Mouse (Mus musculus) liver, adult 2 months (tissue): ENCODE results near the gene Sart1. TPM values are rescaled to one million over a fixed set of nuclear protein-coding genes. Genes with fewer than 3 reads are reported as not detected.
"Not testable (repeated sequence)": the region's sequence is repeated elsewhere in the genome, so short reads cannot be mapped to it uniquely, and the experiment has no call there.

Experiments used
- DNase-seq: peaks from one replicate; pipeline ENCODE4 v3.0.0-alpha.2; 2011; ENCODE audit warnings: low read depth, low spot score; ENCODE audit errors: extremely low read depth
- H3K27ac ChIP-seq: fragments of 200-500 bp; replicated peaks from 2 replicates; pipeline ENCODE4 v1.5.1; 2012; ENCODE audit warnings: low read depth, mild to moderate bottlenecking, control low read depth, inconsistent platforms, low read length; ENCODE audit not compliant: insufficient read depth
- H3K27me3 ChIP-seq: fragments of 200-500 bp; 2 replicates; pipeline ENCODE4 v1.6.1; 2012; ENCODE audit warnings: mild to moderate bottlenecking, moderate library complexity, low read length, inconsistent platforms; ENCODE audit not compliant: control insufficient read depth, insufficient read depth
- H3K36me3 ChIP-seq: fragments of 200-500 bp; 2 replicates; pipeline ENCODE4 v1.6.1; 2012; ENCODE audit warnings: low read length, inconsistent platforms; ENCODE audit not compliant: control insufficient read depth, insufficient read depth
- H3K4me1 ChIP-seq: fragments of 200-500 bp; 2 replicates; pipeline ENCODE4 v1.6.1; 2011; ENCODE audit warnings: low read length; ENCODE audit not compliant: control insufficient read depth, insufficient read depth
- H3K4me3 ChIP-seq: fragments of 200-500 bp; 2 replicates; pipeline ENCODE4 v1.5.1; 2011; ENCODE audit warnings: low read depth, mild to moderate bottlenecking, control low read depth, low read length, moderate library complexity; ENCODE audit not compliant: insufficient read depth
- H3K79me2 ChIP-seq: fragments of 200-500 bp; 2 replicates; pipeline ENCODE4 v1.6.1; 2012; ENCODE audit warnings: inconsistent platforms, mild to moderate bottlenecking, low read length, moderate library complexity; ENCODE audit not compliant: control insufficient read depth, insufficient read depth
- H3K9ac ChIP-seq: fragments of 200-500 bp; 2 replicates; pipeline ENCODE4 v1.6.1; 2012; ENCODE audit warnings: low read depth, mild to moderate bottlenecking, control low read depth, inconsistent platforms, low read length
- CTCF ChIP-seq: fragments of 200-500 bp; IDR thresholded peaks from 2 replicates; pipeline ENCODE4 v1.5.1; 2011; ENCODE audit warnings: low read depth, low read length, control low read depth
- POLR2A ChIP-seq: fragments of 200-500 bp; IDR thresholded peaks from 2 replicates; pipeline ENCODE4 v1.6.1; 2011; ENCODE audit warnings: low read length, control low read depth; ENCODE audit not compliant: insufficient read depth; ENCODE audit errors: extremely low read depth
- WGBS: fragments of 180-500 bp; shearing (Covaris S2); methylation state at CpG from one replicate; pipeline ENCODE4 v1.1.7; 2018; 5-methylcytosine and 5-hydroxymethylcytosine counted together
- polyA plus RNA-seq: library from polyadenylated mRNA; depleted of rRNA; stranded (reverse); fragments of >200 nt; gene quantifications from 2 replicates; pipeline ENCODE4 v1.2.3, GENCODE M21; 2012
- total RNA-seq: library from RNA; depleted of rRNA; stranded (reverse); fragments of >200 nt; gene quantifications from 2 replicates; pipeline ENCODE4 v1.2.3, GENCODE M21; 2014

The Sart1 gene
- total and polyA plus RNA-seq, 2 experiments = 8.3 to 17.5 TPM

- H3K27ac ChIP-seq = peak overlapping the region; percentile 69
- DNase-seq = no peak
- no peak for TF ChIP-seq CTCF
- TF ChIP-seq POLR2A = no peak
- no peak overlapping the region for H3K4me3 ChIP-seq
- H3K36me3 ChIP-seq = no peaks in the 10 kb centered on the region
- no peak overlapping the region for H3K9ac ChIP-seq
- 0 out of 2 replicates have a peak, but pooled peaks cover 3% of the 10 kb centered on the region for H3K79me2 ChIP-seq
- H3K4me1 ChIP-seq = peaks cover 17% of the 10 kb centered on the region
- no peaks in the 10 kb centered on the region for H3K27me3 ChIP-seq
- WGBS = 79% methylated on average over 5 of the region's 5 CpGs
Observed at GRCm38 (mm10) chr19:5409068-5409467, 20.6 kb upstream of the Sart1 start.

GRCm38 (mm10) chr19:5408057-5409001 is 19.8 kb upstream of the Sart1 start:
- no peaks in the 10 kb centered on the region for H3K27me3 ChIP-seq
- 0 out of 2 replicates have a peak, but pooled peaks cover 3% of the 10 kb centered on the region for H3K79me2 ChIP-seq
- TF ChIP-seq CTCF (no peak), POLR2A (no peak)
- H3K36me3 ChIP-seq = no peaks in the 10 kb centered on the region
- H3K4me1 ChIP-seq = peaks cover 17% of the 10 kb centered on the region
- H3K27ac ChIP-seq = peak overlapping the region; percentile 94
- peak overlapping the region; percentile 24; the same call in 1 of the 2 replicates for H3K9ac ChIP-seq
- DNase-seq = peak; percentile 64
- no peak overlapping the region for H3K4me3 ChIP-seq
- 64% methylated on average over 13 of the region's 13 CpGs for WGBS

- WGBS = 5% methylated on average over 7 of the region's 7 CpGs
Observed at GRCm38 (mm10) chr19:5407133-5407532, 18.6 kb upstream of the Sart1 start.

GRCm38 (mm10) chr19:5406531-5407126 is 18.1 kb upstream of the Sart1 start:
- Histone ChIP-seq H3K9ac (peak overlapping the region; percentile 75), H3K4me1 (peaks cover 17% of the 10 kb centered on the region), H3K4me3 (peak overlapping the region; percentile 58), H3K27ac (peak overlapping the region; percentile 94)
- H3K36me3 ChIP-seq, H3K79me2 ChIP-seq, H3K27me3 ChIP-seq: not testable (repeated sequence)
- peak; percentile 22; the same call in 1 of the 2 replicates for TF ChIP-seq POLR2A
- peak; percentile 70 for DNase-seq
- under 1% methylated on average over 25 of the region's 25 CpGs for WGBS

More at GRCm38 (mm10) chr19:5407133-5407532, 18.6 kb upstream of the Sart1 start:
- no peak for TF ChIP-seq POLR2A
- peak; percentile 80 for TF ChIP-seq CTCF
- peak overlapping the region; percentile 94 for H3K27ac ChIP-seq
- no peaks in the 10 kb centered on the region for H3K36me3 ChIP-seq
- H3K4me3 ChIP-seq = peak overlapping the region; percentile 58
- H3K27me3 ChIP-seq = no peaks in the 10 kb centered on the region
- peaks cover 17% of the 10 kb centered on the region for H3K4me1 ChIP-seq
- peak overlapping the region; percentile 75 for H3K9ac ChIP-seq
- peak; percentile 78 for DNase-seq
- 0 out of 2 replicates have a peak, but pooled peaks cover 3% of the 10 kb centered on the region for H3K79me2 ChIP-seq

- H3K27ac ChIP-seq = peak overlapping the region; percentile 69
- 0 out of 2 replicates have a peak, but pooled peaks cover 3% of the 10 kb centered on the region for H3K79me2 ChIP-seq
- H3K4me1 ChIP-seq = peaks cover 17% of the 10 kb centered on the region
- H3K4me3 ChIP-seq = peak overlapping the region; percentile 44
- H3K36me3 ChIP-seq = no peaks in the 10 kb centered on the region
- TF ChIP-seq CTCF (no peak), POLR2A (no peak)
- WGBS = 7% methylated on average over 7 of the region's 7 CpGs
- no peaks in the 10 kb centered on the region for H3K27me3 ChIP-seq
- H3K9ac ChIP-seq = peak overlapping the region; percentile 65
- no peak for DNase-seq
Observed at GRCm38 (mm10) chr19:5405924-5406323, 17.4 kb upstream of the Sart1 start.
